Mouse (Mus musculus) embryo, embryonic 10 days (tissue): Measurements from ENCODE around the gene Asz1.

Source experiments
- DNase-seq: peaks from one replicate; pipeline ENCODE4 v3.0.0-alpha.2; 2015; ENCODE audit warnings: low spot score

Asz1 gene

DNA sequence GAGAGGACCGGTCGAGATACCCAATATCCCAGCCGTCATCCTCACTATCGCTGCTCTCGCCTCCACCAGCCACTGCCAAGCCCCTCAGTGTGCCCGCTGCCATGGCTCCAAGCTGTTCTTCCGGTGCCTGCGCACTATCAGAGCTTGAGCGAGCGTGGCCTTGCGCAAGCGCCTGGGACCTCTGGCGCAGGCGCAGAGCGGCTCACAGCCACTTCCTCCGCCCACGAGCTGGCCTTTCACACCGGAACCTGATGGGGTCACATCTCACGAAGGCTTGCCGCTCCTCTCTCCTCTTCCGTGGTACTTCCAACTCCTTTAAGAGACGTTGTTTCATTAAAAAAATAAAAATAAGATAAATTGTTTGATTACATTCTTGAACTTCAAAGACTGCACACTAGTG is at the start of gene Asz1:
Gene Asz1, minus strand, starts transcription at position 128 of the 400 bp plus-strand sequence.
- no peak for DNase-seq

DNA sequence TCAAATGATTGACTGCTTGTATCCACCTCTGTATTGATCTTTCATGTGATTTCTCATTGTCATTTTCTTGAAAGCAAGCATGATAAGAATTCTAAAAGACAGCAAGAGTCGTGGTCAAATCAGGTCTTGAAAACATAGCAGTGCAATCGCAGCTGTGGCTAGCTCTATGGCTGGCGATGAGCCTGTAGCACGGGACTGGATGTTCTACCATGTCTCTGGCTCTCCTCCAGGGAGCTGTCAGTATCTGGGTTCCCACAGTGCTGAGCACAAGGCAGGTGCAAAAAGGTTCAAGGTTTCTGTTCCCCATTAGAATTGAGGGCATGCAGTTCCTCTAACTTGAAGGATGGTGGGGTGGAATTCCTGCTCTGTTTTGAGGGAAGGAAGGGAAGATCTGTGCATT is 44.2 kb upstream of the Asz1 start:
- DNase-seq = no peak

DNA sequence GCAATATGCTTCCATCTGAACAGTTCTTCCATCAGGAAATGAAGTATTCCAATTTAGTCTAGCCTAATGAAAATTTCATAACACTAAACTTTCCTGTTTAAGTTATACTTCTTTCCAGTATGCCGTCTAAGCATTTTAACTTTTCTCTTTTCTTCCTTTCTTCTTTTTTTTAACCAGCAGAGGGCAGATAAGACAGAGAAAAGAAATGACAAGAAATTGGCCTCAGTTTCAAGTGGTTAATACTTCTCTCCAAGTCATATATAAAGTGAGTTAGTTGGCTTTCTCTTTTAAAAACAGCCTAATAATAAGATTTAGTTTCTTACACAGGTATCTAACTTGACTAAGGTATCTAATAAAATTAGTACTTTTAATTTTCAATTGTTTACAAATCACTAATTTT is 26.4 kb upstream of the Asz1 start:
- no peak for DNase-seq

DNA sequence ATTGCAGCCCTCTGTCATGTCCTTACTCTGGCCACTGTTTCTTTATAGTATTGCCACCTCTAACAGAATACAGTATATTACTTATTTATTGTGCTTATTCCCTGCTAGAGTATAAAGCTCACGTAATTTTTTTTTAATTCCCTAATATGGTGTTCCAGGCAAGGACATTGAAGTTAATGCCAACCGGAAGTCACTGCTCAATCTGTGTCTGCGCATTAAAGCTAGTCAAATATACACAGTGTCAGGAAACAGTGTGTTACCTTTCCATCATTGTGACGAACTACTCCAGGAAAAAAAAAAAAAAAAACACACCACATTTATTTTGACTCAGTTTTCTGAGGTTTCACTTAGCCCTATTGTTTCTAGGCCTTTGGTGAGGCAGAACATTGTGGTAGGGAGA is 19.2 kb upstream of the Asz1 start:
- DNase-seq = no peak

DNA sequence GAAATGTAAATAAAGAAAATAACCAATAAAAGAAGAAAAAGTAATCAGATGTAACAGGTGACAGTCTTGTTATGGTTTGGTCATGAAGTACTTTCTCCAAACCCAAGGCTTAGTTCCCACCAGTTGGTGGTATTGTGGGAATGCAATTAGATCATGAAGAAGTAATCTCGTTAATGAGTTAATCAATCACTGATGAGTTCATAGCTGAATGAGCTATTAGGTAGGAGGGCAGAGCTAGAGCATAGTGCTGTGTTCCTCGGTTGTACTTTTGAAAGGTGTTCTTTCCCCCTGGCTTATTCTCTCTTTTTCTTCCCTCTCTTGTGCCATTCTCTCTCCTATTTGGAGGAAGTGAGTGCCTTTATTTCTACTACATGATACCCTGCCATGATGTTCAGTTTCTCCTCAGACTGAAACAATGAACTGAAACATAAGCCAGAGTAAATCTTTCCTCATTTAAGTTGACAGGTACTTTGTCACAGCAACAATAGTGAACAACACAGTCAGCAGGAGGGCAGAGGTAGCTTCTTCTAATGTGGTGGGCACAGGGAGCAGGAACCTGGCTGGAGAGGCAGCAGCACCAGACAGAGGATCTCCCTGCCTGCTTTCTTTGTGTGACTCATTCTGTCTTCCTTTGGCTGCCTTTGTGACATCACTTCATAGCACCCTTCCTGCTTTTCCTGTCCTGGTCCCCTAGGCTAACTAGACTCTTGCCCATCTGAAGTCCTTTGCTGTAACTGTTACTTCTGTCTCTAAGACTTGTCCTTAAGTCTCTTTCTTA is 18.5 kb upstream of the Asz1 start:
- DNase-seq = peak; percentile 3

DNA sequence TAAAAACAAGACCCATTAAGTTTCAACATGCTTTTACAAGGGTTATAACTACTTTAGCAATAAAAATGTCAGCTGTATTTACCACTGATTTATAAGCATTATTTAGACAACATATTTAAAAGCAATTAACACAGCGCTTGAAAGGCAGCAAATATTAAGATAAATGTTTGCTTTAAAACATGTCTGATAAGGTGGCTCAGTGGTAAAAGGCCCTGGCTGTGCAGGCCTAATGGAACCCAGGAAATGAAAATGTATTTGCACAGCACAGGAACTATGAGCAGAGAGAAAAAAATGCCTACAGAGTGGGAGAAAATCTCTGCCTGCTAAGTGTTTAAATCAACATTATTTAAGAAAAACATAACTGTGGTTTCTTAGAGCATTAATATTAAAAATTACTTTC is 12.0 kb downstream of the Asz1 start:
- no peak for DNase-seq

DNA sequence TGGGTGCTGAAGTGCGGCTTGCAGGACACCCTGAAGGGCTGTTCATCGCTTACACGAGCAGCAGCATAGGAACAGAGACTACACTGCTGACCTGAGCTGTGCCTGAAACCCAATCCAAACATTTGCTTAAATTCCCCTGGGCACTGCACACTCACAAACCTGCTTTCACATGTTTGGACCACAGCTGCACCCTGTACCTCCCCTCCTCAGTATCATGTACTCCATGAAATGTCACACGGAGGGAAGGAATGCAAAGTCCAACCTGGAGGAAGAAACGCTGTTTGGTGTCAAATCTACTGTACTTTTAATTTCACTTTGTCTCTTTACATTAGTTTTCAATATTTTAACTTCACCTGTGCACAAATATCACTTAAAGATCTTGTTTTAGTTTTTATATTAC is 19.8 kb downstream of the Asz1 start:
- DNase-seq = no peak

DNA sequence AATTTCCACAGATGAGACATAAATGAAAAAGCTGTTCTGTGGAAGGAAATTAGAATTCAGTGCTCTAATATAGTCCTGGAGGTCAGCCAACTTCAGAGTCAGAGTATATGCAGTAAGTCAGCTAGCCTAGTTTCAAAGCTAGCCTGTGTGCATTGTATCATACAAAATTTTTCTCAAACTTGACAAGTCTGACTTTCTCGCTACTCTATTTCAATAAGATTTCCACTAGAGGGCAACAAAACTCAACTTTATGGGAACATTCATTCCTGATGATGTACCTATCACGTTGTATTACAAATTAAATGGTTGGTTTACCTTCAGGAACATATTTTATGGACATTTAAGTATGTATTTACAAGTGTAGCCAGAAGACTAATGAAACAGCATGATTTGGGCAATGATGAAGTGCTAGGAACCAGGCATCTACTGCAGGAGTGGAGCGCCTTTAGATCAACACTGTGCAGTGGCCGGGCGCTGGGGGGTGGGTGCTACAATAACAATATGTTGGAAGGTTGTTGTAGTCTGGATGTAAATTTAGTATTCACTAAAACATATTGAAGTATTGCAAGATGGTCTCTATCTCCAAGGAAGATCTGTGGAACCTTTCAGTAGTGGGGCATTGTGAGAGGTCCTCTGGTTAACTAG is 21.6 kb downstream of the Asz1 start:
- DNase-seq = peak; percentile 47

DNA sequence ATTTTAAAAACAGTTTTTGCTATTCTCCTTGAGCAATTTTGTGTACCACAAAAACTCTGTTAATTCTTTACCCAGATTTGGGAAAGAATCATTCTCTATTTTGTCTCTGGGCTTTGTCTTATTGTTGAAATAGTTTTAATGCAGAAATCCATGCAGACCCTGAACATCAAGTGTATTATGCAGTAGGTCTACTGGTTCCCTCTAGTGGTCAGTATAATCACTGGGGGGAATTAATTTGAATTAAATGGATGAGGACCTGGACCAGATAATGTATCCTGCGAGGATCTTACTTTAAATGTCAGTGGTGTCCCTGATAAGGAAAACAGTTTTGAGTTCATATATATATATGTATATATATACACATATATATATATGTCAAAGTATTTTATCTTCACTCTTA is 30.2 kb downstream of the Asz1 start:
- DNase-seq = peak; percentile 60

DNA sequence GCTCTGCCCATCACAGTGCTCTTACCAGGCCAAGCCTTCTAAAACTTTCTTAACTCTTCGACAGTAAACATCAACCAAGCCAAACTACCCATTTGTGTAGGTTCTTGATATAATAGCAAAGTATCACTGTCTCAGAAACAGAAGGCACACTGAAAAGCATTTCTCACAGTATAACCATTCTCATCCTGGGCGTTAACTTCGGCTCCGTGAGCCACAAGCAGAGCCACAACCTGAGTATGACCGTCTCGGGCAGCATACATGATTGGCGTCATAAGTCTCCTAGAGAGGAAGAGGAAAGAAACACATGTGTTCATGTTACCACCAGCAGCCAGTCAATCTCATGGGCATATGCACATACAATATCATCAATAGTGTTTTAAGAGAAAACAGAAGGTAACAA is 31.9 kb downstream of the Asz1 start:
- DNase-seq = no peak

DNA sequence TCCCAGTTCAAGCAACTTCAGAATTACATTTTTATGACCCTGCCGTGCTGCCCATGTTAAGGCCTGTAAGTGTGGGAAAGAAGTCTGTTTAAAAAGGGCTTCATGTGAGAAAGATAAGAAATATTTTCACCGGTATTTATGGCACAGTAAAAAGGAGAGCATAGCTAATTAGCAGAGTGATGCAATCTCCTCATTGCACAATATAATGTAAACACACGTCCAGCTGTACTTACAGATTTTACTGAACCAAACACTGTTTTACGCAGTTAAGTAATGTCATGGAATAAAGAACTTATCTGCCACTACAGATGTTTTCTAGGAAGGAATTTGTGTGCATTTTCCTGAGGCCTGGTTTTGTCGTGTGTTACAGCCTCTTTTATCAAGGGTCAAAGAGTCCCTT is 32.3 kb downstream of the Asz1 start:
- no peak for DNase-seq

DNA sequence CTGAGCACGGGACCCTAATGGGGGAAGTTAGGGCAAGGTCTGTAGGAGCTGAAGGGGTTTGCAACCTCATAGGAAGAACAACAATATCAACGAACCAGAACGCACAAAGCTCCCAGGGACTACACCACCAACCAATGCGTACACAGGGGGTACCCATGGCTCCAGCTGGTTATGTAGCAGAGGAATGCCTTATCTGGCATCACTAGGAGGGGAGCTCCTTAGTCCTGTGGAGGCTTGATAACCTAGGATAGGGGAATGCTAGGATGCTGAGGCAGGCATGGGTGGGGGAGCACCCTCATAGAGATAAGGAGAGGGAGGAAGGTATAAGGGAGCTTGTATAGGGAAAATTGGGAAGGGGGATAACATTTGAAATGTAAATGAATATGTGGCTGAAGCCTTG is 51.0 kb downstream of the Asz1 start:
- DNase-seq = no peak

DNA sequence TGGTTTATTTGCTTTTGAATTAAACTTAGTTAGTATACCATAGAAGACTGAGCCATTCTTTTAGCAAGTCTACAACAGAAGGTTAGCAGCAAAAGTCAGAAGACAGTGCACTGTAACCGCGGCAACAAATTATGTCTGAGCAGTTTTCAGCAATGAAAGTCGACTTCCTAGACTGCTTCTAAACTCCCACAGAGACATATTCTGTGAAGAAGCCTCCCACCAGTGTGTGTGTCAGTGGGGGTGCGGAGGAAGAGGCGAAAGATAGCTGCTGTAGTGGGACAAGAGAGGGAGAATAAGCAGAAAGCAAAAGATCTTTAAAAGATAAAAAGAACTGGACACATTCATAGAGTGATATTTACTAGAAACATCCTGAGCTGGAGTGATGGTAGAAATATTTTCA is 57.2 kb downstream of the Asz1 start:
- peak; percentile 33 for DNase-seq

DNA sequence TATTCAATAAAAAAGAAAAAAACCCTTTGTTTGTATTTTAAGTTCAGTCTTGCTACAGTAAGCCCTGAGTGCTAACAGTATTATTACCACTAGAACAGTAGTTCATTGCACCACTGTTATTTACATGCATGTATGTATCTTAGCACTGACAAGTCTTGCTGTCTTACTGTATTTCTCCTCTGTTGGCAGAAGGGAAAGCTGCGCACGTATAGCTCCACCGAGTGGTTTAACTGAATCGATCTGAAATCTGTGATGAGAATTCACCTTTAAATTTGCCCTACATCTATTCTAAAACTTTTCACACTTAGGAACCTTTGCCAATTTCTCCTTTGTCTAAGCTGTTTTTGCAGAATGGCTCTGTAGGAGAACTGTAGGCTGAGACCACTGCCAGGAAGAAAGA is 64.6 kb downstream of the Asz1 start:
- DNase-seq = no peak

DNA sequence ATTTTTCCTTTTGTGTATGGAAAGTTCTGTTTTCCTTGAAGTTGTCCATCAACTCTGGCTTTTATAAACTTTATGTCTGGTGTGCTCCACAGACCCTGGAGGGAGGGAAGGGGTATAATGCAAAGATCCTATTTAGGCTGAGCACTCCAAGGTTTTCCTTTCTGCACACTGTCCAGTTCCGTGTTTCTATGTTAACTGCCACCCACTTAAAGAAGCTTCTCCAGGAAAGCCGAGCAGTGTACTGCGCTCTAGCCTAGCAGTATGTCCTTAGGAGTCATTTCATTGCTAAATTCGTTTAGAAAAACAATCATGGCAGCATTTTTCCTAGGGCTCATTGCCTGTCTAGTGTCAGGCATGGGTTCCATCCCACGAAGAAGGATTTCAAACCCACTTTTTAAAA is 65.7 kb downstream of the Asz1 start:
- DNase-seq = no peak

DNA sequence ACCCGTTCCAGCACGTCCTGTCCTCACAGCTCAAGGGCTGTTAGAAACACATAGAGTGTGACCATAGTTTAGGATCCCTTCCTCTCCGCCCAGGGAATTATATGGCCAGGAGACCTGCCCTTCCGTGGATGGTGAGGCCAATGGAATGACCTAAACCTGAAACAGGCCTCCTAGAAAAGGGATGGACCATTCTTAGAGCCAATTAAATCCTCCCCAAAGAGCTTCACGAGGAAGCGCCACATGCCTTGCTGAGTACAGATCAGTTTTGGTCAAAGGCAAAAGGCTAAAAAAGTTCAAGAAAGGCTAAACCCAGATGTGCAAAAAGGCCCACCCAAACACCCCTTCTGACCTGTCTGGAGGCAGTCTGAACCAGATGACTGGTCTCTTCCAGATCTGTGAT is 76.6 kb downstream of the Asz1 start:
- DNase-seq = no peak

DNA sequence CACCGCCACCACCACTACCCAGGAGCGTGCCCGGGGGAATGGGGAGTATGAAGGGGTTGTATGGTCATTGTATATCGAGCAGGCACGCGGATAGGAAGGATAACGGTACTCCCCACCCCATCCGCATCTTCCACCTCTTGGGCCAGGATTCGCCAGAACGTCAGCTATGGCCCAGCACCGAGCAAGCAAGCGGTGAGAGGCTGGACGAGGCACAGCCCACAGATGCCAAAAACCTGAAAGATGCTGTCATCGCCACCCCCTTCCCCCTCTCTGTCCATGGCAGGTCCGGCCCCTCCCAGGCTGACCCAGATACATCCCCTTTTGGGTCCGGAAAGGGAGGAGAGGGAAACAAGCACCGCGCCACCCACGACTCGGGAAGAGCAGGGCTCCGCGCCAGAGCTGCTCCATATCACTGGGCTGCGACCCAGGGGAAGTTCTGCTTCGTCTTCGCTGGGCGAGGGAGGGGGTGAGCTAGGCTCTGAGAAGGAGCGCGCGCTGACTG is 77.3 kb downstream of the Asz1 start:
- DNase-seq = peak; percentile 45

DNA sequence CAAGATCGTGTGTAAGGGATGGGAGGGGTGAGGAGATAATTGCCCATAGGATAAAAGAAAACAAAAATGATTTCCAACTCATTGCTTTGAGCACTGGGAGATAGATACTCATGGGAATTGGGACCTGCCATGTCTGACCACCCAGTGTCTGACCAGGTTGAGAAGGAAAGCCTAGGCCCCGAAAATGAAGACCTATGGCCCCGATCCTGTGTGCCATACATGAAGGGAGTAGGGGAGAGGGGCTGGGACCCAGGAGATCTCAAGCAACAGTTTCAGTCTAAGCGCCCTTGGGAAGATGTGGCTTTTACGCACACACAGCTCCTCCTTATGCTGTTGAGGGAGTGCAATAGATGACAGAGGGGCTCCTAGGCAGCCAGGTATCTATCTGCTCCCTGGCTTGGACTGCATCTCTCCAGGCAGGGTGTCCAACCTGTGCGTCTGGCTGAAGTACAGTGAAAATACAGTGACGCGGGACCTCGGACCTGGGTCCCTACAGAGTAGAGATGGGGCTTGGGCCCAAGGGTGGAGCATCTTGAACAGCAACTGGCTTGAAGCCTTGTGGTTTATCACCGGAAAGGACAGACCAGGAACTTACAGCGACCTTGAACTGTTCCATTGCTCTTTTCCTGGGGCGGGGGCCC is 77.9 kb downstream of the Asz1 start:
- DNase-seq = no peak

DNA sequence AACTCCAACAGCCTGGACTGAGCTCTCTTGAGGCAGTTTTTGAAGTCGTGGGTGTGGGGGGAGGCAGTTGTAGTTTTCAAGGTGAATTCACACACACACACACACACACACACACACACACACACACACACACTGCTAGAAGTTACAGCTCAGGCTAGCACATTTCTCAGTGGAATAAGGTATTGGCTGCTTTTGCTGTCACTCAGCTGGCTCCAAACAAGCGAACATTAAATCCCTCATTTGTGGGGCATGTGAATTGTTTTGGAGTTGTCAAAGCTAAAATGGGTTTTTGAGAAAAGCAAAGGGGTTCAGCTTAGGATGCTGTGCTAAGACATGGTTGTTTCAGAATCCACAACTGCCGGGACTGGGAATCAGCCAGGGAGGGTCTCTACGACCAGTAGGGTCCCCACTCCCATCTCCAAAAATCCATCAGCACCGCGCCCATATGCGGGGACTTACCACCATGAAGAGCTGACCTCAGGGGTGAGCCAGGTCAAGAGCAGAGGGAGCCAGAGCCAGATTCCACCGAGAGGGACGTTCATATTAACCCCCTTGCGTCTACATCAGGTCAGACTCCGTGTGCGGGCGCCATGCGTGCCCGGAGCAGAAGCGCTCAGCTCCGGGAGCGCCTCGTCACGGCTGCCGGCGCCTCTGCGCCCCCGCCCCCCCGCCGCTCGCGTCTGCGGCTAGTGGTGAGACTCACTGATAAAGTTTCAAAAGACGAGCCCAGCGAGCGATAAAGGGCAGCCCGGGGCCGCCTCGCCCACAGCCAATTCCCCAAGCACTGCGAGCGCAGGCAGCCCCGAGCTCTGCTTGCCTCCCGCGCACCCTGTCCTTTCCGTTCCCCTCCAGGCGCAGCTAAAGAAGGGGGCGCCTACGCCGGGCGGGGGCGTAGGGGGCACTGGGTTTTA is 78.9 kb downstream of the Asz1 start, which contains the start of gene Wnt2:
Gene Wnt2, minus strand, starts transcription at position 840 of the 911 bp plus-strand sequence.
- peak; percentile 40 for DNase-seq

DNA sequence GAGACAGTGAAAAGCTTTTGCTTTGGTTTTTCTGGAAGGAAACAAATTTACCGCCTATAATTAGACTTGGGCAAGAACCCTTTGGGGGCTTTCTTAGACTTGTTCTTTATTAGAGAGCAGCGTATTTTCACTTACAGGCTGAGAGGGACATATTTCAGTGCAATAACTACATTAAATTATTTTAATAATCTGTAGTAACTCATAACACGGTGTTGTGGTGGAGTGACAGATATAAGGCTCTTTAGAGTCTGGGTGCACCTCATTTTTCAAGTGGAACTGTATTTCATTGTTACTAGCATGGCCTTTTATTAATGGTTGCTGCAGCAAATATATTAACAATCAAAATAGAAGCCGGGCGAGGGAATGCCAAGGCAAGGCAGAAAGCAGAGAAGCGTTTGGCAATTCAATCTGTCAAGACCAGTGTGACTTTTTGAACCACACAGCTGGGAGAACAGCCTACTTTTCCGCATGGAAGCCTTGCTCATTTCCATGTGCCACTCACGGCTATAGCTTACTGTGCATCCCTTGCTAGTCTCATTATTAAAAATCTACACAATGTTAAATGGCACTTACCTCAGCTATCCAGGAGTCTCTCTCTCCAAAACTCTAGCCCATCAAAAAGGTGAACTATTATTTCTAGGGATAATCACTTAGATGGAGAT is 84.6 kb downstream of the Asz1 start:
- DNase-seq = no peak

DNA sequence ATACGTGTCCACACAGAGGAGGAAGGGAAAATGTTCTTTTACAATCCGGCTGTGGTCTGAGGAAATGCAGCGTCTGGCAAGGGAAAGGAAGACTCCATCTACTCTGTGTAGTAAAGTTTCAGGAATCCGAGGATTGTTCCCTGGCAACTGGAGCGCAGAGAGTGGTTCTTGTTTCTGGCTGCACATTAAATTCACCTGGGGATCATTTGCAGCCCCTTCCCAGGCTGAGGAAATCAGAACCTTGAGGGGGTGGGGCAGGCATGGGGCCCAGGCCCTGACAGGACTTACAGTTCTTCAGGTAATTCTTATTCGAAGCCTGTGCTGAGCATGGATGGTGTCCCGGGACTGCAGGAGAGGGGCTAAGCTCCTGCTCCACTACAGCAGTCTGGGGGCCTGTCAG is 95.5 kb downstream of the Asz1 start:
- no peak for DNase-seq

DNA sequence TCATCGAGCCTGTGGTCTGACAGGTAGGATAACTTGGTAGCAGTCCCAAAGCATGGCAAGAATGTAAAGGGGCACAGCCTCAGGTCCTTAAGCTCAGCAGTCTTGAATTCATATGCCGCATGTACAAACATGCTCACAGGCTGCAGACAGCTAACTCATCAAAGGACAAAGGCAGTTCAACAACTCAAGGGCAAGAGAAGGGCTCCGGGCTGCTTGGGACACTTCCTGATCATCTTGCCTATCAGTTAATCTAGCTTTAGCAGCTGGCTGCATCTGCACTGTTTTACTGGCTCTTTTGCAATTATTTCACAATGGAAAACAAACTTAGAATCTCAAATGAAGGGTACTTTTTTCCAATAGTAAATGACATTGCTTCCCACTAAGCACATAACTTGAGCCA is 101.5 kb downstream of the Asz1 start:
- no peak for DNase-seq
